Mouse (Mus musculus): ENCODE measurements around the gene Ppm1b. TPM values are rescaled to one million over a fixed set of nuclear protein-coding genes. Genes with fewer than 3 reads are reported as not detected.

Gene Ppm1b
- total and polyA plus RNA-seq, 3 experiments = 22.3 to 124 (median 122) TPM

DNA sequence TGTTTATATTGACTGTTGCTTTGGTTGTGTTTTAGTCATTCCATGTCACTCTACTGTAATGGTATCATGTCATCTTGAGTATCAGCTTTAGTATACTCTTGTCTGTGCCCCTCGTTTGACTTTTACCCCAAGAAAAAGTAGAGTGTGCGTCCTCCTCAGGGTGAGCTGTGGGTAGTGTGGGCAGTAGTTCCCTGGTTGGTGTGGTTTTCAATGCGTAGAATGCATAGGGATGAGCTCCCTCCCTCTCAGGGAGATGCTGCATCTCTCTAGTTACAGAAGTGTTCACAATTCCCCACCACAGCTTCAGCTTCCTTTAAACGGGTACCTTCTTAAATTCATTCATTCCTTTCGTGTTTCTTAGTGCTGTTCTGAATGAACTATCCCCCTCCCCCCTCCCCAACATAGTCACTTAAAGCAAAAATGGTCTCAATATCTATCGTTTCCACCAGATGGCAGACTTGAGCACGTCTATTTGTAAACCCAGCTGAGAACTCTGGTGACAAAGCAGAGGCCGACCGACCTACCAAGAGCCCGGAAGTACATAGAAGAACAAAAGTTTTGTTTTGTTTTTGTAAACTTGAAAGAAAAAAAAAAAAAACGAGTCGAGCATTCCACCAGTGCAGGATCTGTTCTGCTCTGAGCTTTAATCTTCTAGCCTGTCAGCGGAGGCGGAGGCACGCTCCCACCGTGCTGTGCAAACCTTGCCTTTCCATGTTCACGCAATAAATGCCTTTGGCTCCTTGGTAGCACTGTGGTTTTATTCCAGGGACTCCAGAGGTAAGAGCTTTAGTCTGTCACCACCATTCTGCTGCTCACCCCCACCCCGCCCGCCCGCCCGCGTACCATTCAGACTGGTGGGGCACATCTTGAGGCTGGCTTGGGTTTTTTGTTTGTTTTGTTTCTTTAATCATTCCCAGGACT, 67.0 kb downstream of the Ppm1b start:
- peak; percentile 39 for DNase-seq

DNA sequence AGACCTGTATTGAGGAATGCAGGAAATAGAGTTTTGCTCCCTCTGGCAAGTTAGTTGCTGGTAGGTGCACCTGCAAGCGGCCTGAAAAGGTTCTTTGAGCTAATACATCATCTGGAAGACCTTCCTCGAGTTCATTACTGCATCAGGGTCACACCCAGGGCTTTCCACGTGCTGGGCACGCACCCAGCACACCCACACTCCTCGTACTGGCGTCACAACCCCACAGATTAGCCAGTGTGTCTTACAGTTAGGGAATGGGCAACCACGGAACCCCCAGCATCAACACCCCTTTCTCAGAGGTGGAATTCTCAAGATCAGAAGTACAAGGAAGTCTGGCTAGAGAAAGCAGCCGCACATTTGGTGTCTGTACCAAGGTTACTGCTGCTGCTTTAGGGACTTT, 67.7 kb downstream of the Ppm1b start:
- DNase-seq = no peak

DNA sequence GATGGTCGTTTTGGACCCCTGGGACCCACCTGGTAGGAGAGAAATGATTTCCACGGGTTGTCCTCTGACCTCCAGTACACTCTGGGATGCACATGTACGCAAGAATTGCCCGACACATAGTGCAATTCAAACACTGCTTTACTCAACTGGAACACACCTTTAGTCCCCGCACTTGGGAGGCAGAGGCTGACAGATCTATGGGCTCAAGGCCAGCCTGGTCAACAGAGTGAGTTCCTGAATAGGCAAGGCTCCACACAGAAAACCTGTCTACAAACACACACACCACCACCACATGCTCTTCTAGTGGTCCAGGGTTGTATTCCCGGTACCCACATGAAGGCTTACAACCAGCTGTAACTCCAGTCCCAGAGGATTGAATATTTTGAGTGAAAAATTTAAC, 68.6 kb downstream of the Ppm1b start:
- DNase-seq = no peak

DNA sequence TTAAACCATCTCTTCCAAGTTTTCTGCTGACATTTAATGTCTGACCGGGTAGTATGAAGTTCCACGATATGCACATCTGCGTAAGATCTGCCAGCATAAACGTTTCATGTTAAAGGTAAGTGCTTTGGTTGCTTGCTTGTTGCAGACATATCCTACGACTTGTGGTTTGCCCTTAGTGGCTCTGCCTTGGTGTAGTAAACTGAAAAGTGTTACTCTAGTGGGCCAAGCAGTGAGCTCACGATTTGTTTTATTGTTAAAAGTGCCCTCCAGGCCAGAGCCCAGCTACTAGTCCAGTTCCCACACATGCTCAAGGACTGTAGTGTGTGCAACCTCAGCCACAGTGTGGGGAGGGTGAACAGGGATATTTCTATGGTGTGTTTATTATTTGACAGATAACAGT, 69.9 kb downstream of the Ppm1b start:
- DNase-seq = no peak

DNA sequence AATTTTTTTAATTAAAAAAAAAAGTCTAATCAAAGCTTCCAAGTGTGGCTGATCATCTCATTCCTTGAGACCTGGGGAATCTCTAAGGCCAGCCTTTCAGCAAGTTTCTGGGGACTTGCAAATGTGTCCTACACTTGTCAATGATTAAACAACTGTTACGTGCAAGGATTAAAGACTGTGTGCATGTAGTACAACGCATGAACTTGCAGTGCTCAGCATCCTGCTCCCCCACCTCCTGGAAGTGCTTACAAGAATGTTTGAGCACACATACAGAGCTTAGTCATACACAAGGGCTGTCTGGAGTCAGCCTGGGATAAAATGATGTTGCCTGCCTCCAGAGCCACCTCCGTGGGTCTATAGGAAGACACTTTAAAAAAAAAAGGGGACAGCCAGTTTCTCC, 70.7 kb downstream of the Ppm1b start:
- DNase-seq = no peak

DNA sequence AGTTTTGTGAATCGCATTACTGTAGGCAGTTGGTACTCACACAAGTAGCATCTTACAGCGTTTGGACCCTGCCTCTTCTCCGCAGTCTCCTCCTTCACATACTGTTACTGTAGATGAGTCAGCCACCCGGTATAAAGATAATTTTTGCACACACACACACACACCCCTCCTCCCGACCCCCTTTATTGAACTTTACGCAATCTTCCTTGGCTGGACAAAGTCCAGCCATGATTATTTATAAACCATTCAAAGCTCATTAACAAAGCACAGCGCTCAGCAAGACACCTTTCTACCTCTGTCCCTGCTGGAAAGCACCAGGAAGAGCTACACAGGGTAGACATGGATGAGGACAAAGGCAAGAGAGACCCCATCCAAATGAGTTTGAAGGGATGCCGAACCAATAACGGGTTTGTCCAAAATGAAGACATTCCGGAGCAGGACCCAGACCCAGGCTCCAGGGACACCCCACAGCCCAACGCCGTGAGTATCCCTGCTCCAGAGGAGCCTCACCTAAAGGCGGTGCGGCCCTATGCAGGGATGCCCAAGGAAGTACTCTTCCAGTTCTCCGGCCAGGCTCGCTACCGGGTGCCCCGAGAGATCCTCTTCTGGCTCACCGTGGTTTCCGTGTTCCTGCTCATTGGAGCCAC, 71.7 kb downstream of the Ppm1b start, which contains the start of gene Slc3a1:
Gene Slc3a1, plus strand, starts transcription at position 284 of the 647 bp plus-strand sequence.
- no peak for DNase-seq

- DNase-seq = no peak
Measured at GRCm38 (mm10) chr17:85028797-85029196, 72.3 kb downstream of the Ppm1b start.

- DNase-seq = no peak
Measured at GRCm38 (mm10) chr17:85030651-85031050, 74.1 kb downstream of the Ppm1b start.

GRCm38 (mm10) chr17:85033087-85033486, 76.5 kb downstream of the Ppm1b start:
- DNase-seq = no peak

GRCm38 (mm10) chr17:85034068-85034467, 77.5 kb downstream of the Ppm1b start:
- DNase-seq = peak; percentile 68

DNA sequence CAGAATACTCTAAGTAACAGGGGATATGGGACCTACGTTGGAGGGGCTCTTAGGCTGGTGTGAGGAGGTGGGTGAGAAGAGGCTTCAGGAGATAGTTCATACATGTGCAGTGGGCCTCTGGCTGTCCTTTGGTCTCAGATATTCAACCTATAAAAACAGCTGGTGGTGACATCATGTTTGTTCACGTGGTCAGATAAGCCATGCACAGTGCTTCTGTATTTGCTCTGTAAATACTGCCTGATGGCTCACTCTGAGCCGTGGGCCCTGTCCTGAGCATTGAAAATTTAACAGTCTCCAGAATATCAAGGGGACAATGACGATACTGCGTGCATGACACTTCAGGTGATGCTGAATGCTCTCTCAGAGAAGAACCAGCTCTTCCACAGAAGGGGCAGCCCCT, 81.3 kb downstream of the Ppm1b start:
- DNase-seq = no peak

GRCm38 (mm10) chr17:85038311-85038710, 81.8 kb downstream of the Ppm1b start:
- no peak for DNase-seq

- no peak for DNase-seq
Measured at GRCm38 (mm10) chr17:85038761-85039160, 82.2 kb downstream of the Ppm1b start.

GRCm38 (mm10) chr17:85040913-85041312, 84.4 kb downstream of the Ppm1b start:
- no peak for DNase-seq

DNA sequence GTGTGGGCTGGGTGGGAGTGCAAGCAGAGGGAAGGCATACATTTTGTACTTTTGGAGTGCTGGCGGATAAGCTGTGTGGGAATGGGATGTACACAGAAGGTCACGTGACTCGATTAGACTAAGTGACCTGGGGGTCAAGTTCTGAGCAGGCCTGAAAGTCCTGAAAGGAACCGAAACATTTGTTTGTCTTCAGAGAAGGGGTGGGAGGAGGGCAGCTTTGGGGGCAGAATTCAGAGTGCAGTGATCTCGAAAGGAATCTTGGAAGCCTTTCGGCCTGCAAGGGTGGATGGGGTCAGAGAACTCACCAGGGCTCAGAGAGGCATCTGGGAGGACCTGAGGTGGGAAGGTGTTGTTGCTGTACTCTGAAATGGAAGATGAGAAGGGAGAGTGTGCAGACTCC, 85.9 kb downstream of the Ppm1b start:
- no peak for DNase-seq

DNA sequence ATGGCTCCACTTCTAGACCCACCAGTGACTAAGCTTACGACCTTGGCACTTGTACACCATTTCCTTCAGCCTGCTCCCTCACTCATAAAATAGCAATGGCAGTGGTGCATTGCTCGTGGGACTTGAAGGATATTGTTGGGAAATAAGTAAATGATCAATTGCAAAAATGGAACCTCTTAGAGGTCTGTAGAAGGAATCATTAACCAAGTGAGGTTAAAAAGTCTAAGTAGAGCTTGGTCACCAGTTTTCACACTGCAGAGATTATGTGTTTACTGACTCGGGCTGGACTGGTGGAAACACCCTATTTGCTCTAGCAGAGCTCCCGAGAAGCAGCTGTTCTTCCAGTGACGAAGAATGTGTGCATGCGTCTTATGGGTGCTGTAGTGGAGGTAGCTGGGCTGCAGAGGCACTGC, 86.9 kb downstream of the Ppm1b start:
- DNase-seq = peak; percentile 14

GRCm38 (mm10) chr17:85044466-85044865, 87.9 kb downstream of the Ppm1b start:
- DNase-seq = no peak

- no peak for DNase-seq
Measured at GRCm38 (mm10) chr17:85045160-85045559, 88.6 kb downstream of the Ppm1b start.

GRCm38 (mm10) chr17:85048379-85048778, 91.8 kb downstream of the Ppm1b start:
- no peak for DNase-seq

DNA sequence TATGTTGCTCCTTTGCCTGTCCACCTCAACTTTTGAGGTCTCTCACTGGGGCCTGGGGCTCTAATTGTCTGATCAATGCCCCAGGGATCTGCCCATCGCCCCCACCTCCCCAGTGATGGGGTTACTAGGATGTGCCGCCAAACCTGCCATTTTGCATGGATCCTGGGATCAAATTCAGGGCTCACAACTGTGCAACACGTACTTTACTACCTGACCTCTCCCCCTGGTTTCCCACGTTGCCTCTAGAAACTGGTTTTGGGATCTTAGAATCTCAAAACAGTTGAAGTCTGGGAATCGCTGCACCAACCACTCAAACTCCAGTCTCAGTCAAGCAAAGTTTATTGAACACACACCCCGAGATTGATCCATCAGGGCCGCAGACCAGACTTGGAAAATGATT, 101.7 kb downstream of the Ppm1b start:
- no peak for DNase-seq

DNA sequence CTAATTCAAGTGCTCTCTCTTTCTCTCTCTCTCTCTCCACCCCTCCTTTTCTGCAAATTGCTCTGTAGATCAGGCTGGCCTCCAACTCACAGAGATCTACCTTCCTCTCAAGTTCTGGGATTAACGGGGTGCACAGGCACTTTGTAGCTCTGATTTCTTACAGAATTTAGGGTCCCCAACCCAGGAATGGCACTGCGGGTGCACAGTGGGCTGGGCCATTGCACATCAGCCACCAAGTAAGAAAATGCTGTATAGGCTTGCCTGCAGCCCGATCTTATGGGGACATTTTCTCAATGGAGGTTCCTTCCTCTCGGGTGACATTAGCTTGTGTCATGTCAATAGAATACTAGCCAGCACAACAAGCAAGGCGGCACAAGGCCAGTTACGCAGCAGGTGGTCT, 102.6 kb downstream of the Ppm1b start:
- no peak for DNase-seq

- DNase-seq = no peak
Measured at GRCm38 (mm10) chr17:85063560-85063959, 107.0 kb downstream of the Ppm1b start.

GRCm38 (mm10) chr17:85067331-85067730, 110.8 kb downstream of the Ppm1b start:
- no peak for DNase-seq
